Mouse (Mus musculus): ENCODE data around the gene Bcl7c. TPM values are rescaled to one million over a fixed set of nuclear protein-coding genes. Genes with fewer than 3 reads are reported as not detected.

Gene Bcl7c
- 25.3 TPM for total RNA-seq (2023)

GRCm38 (mm10) chr7:127708207-127709078, at the start of gene Bcl7c:
Gene Bcl7c (minus strand): TSS chr7:127708933.

GRCm38 (mm10) chr7:127744366-127745045, 35.8 kb upstream of the Bcl7c start, which contains the start of gene Fbxl19:
Gene Fbxl19 (plus strand): TSS chr7:127744543.

DNA sequence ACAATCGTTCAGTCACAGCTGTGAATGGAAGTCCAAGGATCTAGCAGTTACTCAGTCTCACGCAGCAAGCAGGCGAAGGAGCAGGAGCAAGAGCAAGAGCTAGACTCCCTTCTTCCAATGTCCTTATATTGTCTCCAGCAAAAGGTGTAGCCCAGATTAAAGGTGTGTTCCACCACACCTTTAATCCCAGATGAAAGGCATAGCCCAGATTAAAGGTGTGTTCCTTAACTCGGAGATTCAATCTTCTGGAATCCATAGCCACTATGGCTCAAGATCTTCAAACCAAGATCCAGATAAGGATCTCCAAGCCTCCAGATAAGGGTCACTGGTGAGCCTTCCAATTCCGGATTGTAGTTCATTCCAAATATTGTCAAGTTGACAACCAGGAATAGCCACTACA, 23.3 kb upstream of the Bcl7c start, which contains the start of gene Ctf2:
Gene Ctf2 (minus strand): TSS at position 101 of the 400 bp plus-strand sequence.

GRCm38 (mm10) chr7:127712461-127713385, 4.0 kb upstream of the Bcl7c start, which contains the start of gene Ctf1:
Gene Ctf1 (plus strand): TSS chr7:127712736.

DNA sequence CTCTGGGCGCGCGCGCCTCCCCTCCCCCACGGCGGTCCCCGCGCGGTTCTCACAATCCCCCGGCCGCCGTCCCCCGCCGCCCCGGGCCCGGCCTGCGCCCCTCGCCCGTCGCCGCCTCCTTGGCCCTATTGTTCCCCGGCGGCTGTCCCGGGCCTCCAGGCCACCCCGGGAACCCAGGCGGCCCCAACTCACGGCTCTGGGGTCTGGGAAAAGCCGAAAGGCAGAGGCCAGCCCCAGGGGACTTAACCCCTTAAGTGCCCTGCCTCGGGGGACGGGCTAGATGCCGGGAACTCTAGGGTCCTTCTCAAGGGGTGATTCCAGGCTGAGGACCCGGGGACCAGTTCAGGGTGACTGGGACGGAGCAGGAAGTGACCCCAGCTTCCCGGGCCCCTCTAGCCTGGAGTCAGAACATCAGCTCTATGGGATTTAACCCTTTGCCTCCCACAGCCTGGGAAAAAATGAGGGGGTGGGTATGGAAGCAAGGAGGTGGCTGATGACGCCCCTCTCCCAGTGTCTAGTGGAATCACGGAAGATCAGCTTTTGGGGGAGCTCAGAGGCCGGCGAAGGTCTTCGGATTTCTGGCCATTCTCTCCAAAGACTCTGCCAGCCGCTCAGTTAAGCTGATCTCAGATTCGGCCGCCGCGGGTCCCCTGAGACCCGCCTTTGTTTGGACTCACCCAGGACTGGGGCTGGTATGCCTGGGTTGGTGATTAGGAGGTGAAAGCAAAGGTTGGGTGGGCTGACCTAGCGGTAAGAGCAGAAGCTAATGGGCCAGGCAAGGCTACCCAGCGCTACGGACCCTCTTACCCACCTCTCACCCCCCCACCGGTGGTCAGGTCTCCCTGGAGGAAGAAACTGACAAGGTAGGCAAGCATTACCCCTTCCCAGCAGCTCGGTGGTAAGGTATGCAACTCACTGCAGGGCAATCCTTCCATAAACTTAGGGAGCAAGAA, 93.6 kb downstream of the Bcl7c start, which contains the start of gene Zfp629:
Gene Zfp629 (minus strand): TSS at position 907 of the 953 bp plus-strand sequence.

Other genes starting within 250 kb of the Bcl7c start
- gene Prr14, start 249.3 kb downstream of the Bcl7c start, total RNA-seq (2023), result 102 TPM
- 191 TPM for gene Fbrs, start 229.7 kb downstream of the Bcl7c start, total RNA-seq (2023)
- gene Srcap, start 196.9 kb downstream of the Bcl7c start, total RNA-seq (2023), result 197 TPM
- 42.5 TPM for gene Gm42715, start 189.3 kb downstream of the Bcl7c start, total RNA-seq (2023)
- gene Tmem265, start 147.5 kb downstream of the Bcl7c start, total RNA-seq (2023), result 4.4 TPM
- 149 TPM for gene Phkg2, start 135.6 kb downstream of the Bcl7c start, total RNA-seq (2023)
- gene Ccdc189, start 120.3 kb downstream of the Bcl7c start, total RNA-seq (2023), result not detected
- 117 TPM for gene Rnf40, start 120.2 kb downstream of the Bcl7c start, total RNA-seq (2023)
- gene Zfp629, start 93.1 kb downstream of the Bcl7c start, total RNA-seq (2023), result 1.9 TPM
- gene Ctf1, start 3.8 kb upstream of the Bcl7c start, total RNA-seq (2023), result not detected
- gene Ctf2, start 23.2 kb upstream of the Bcl7c start, total RNA-seq (2023), result not detected
- gene Fbxl19, start 35.6 kb upstream of the Bcl7c start, total RNA-seq (2023), result 4.6 TPM
- gene Orai3, start 60.9 kb upstream of the Bcl7c start, total RNA-seq (2023), result 13.8 TPM
- gene Setd1a, start 67.7 kb upstream of the Bcl7c start, total RNA-seq (2023), result 73.7 TPM
- not detected for gene Gm49388, start 76.7 kb upstream of the Bcl7c start, total RNA-seq (2023)
- 3.0 TPM for gene Hsd3b7, start 91.7 kb upstream of the Bcl7c start, total RNA-seq (2023)
- gene Stx4a, start 115.4 kb upstream of the Bcl7c start, total RNA-seq (2023), result 110 TPM
- not detected for gene Stx1b, start 115.6 kb upstream of the Bcl7c start, total RNA-seq (2023)
- gene Zfp646, start 167.3 kb upstream of the Bcl7c start, total RNA-seq (2023), result 87.3 TPM
- gene Zfp668, start 167.9 kb upstream of the Bcl7c start, total RNA-seq (2023), result 23.2 TPM
- gene Prss53, start 182.0 kb upstream of the Bcl7c start, total RNA-seq (2023), result 0.24 TPM
- gene Gm21974, start 186.5 kb upstream of the Bcl7c start, total RNA-seq (2023), result not detected
- 13.8 TPM for gene Vkorc1, start 186.7 kb upstream of the Bcl7c start, total RNA-seq (2023)
- gene Bckdk, start 195.1 kb upstream of the Bcl7c start, total RNA-seq (2023), result 22.0 TPM
- 41.4 TPM for gene Kat8, start 203.6 kb upstream of the Bcl7c start, total RNA-seq (2023)
- not detected for gene Prss8, start 221.2 kb upstream of the Bcl7c start, total RNA-seq (2023)
- 1.0 TPM for gene Prss36, start 237.8 kb upstream of the Bcl7c start, total RNA-seq (2023)